Mouse (Mus musculus) hindbrain, embryonic 14.5 days (tissue): ENCODE results near the gene B4galt2. TPM values are rescaled to one million over a fixed set of nuclear protein-coding genes. Genes with fewer than 3 reads are reported as not detected.

ENCODE experiments used
- ATAC-seq: fragments of 200-750 bp; cut with Nextera tagmentation; 2 replicates; pipeline ENCODE4 v1.8.0; 2017; ENCODE audit warnings: moderate number of reproducible peaks, mild to moderate bottlenecking, moderate TSS enrichment, moderate library complexity; ENCODE audit not compliant: low FRiP score
- DNase-seq: peaks from one replicate; pipeline ENCODE4 v3.0.0-alpha.2; 2015; ENCODE audit warnings: low spot score
- H3K27ac ChIP-seq: fragments of 300-500 bp; sonication (generic); 2 replicates; pipeline ENCODE4 v1.5.1; 2014; ENCODE audit warnings: mild to moderate bottlenecking, moderate library complexity
- H3K27me3 ChIP-seq: fragments of 300-500 bp; sonication (generic); 2 replicates; pipeline ENCODE4 v1.6.1; 2014; ENCODE audit warnings: mild to moderate bottlenecking, low read length, mixed read lengths; ENCODE audit not compliant: control insufficient read depth, insufficient read depth
- H3K36me3 ChIP-seq: fragments of 300-500 bp; sonication (generic); replicated peaks from 2 replicates; pipeline ENCODE4 v1.6.1; 2014; ENCODE audit not compliant: control insufficient read depth, insufficient read depth
- H3K4me1 ChIP-seq: fragments of 300-500 bp; sonication (generic); replicated peaks from 2 replicates; pipeline ENCODE4 v1.6.1; 2014; ENCODE audit warnings: antibody characterized with exemption, low read length, mixed read lengths; ENCODE audit not compliant: control insufficient read depth, insufficient read depth
- H3K4me2 ChIP-seq: fragments of 300-500 bp; sonication (generic); replicated peaks from 2 replicates; pipeline ENCODE4 v1.6.1; 2014; ENCODE audit warnings: mild to moderate bottlenecking, moderate library complexity
- H3K4me3 ChIP-seq: fragments of 300-500 bp; sonication (generic); replicated peaks from 2 replicates; pipeline ENCODE4 v1.5.1; 2014; ENCODE audit warnings: mild to moderate bottlenecking, low read length
- H3K9ac ChIP-seq: fragments of 300-500 bp; sonication (generic); 2 replicates; pipeline ENCODE4 v1.6.1; 2014
- H3K9me3 ChIP-seq: fragments of 300-500 bp; sonication (generic); 2 replicates; pipeline ENCODE4 v1.6.1; 2016; ENCODE audit warnings: low read length; ENCODE audit not compliant: control insufficient read depth
- WGBS: fragments of 180-500 bp; shearing (Covaris S2); extraction: QIAGEN DNeasy Blood & Tissue Kit; methylation state at CpG from one replicate; pipeline ENCODE4 v1.1.7; 2014; 5-methylcytosine and 5-hydroxymethylcytosine counted together
- polyA plus RNA-seq: library from polyadenylated mRNA; unstranded; fragments of >200 nt; fragmentation: Nextera tagmentation; extraction: Ambion mirVana; gene quantifications from 2 replicates; pipeline ENCODE4 v1.2.1, GENCODE M21; 2014

B4galt2 gene
- polyA plus RNA-seq, 1 experiment from 2014 or later: 78.0 TPM

- H3K36me3 ChIP-seq: no peaks in the 10 kb centered on the region
- peak; percentile 63; the same call in 1 of the 2 replicates for ATAC-seq
- H3K27me3 ChIP-seq: no peaks in the 10 kb centered on the region
- peaks cover 13% of the 10 kb centered on the region; the same call in 1 of the 2 replicates for H3K4me1 ChIP-seq
- H3K27ac ChIP-seq: peak overlapping the region; percentile 40; the same call in 1 of the 2 replicates
- H3K9me3 ChIP-seq: no peaks in the 10 kb centered on the region
- H3K4me2 ChIP-seq: no peak overlapping the region
- WGBS: 15% methylated on average over 5 of the region's 5 CpGs
- no peak overlapping the region for H3K4me3 ChIP-seq
- no peak for DNase-seq
- H3K9ac ChIP-seq: no peak overlapping the region
Observed at GRCm38 (mm10) chr4:117849506-117849905, 33.8 kb downstream of the B4galt2 start.

GRCm38 (mm10) chr4:117849063-117849462 lies 34.2 kb downstream of the B4galt2 start:
- H3K9ac ChIP-seq: no peak overlapping the region
- peak overlapping the region; percentile 40; the same call in 1 of the 2 replicates for H3K27ac ChIP-seq
- H3K36me3 ChIP-seq: no peaks in the 10 kb centered on the region
- H3K9me3 ChIP-seq: no peaks in the 10 kb centered on the region
- WGBS: 49% methylated on average over 17 of the region's 17 CpGs
- no peak overlapping the region for H3K4me2 ChIP-seq
- H3K27me3 ChIP-seq: no peaks in the 10 kb centered on the region
- no peak for DNase-seq
- H3K4me3 ChIP-seq: no peak overlapping the region
- ATAC-seq: peak; percentile 25; the same call in 1 of the 2 replicates
- H3K4me1 ChIP-seq: peaks cover 13% of the 10 kb centered on the region; the same call in 1 of the 2 replicates

- WGBS: 36% methylated on average over 2 of the region's 2 CpGs
- H3K4me3 ChIP-seq: no peak overlapping the region
- H3K9ac ChIP-seq: no peak overlapping the region
- H3K36me3 ChIP-seq: no peaks in the 10 kb centered on the region
- H3K27ac ChIP-seq: no peak overlapping the region
- no peak overlapping the region for H3K4me2 ChIP-seq
- no peak for DNase-seq
- no peak for ATAC-seq
- no peaks in the 10 kb centered on the region for H3K27me3 ChIP-seq
- H3K4me1 ChIP-seq: peaks cover 13% of the 10 kb centered on the region; the same call in 1 of the 2 replicates
- H3K9me3 ChIP-seq: no peaks in the 10 kb centered on the region
Observed at GRCm38 (mm10) chr4:117847011-117847410, 36.3 kb downstream of the B4galt2 start.

DNA sequence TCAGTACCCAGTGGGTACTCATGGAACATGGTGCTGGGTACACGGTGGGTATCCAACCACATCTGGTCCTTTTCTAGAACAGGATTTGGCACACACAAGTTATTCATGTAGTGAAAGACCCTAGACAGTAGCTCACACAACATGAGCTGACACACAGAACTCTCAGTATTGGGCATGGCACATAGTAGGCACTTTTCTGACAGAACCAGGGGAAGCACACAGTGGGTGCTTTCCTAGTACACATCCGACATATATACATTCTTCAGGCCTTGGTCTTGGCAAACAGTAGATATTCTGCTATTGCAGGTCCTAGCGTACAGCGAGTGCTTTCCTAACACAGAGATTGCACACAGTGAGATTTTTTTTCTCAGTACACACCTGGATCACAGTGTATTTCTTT lies 37.0 kb downstream of the B4galt2 start:
- Histone ChIP-seq H3K27me3 (no peaks in the 10 kb centered on the region), H3K36me3 (no peaks in the 10 kb centered on the region), H3K27ac (no peak overlapping the region), H3K9ac (no peak overlapping the region), H3K4me1 (peaks cover 13% of the 10 kb centered on the region; the same call in 1 of the 2 replicates), H3K4me3 (no peak overlapping the region), H3K9me3 (no peaks in the 10 kb centered on the region), H3K4me2 (no peak overlapping the region)
- WGBS: 99% methylated on average over 4 of the region's 4 CpGs
- ATAC-seq: no peak
- no peak for DNase-seq

GRCm38 (mm10) chr4:117845316-117845715 lies 38.0 kb downstream of the B4galt2 start:
- Histone ChIP-seq H3K4me3 (no peak overlapping the region), H3K4me1 (peaks cover 13% of the 10 kb centered on the region; the same call in 1 of the 2 replicates), H3K36me3 (no peaks in the 10 kb centered on the region), H3K9ac (no peak overlapping the region), H3K27ac (no peak overlapping the region), H3K4me2 (no peak overlapping the region), H3K27me3 (no peaks in the 10 kb centered on the region), H3K9me3 (no peaks in the 10 kb centered on the region)
- no peak for DNase-seq
- ATAC-seq: no peak
- 44% methylated on average over 11 of the region's 11 CpGs for WGBS

DNA sequence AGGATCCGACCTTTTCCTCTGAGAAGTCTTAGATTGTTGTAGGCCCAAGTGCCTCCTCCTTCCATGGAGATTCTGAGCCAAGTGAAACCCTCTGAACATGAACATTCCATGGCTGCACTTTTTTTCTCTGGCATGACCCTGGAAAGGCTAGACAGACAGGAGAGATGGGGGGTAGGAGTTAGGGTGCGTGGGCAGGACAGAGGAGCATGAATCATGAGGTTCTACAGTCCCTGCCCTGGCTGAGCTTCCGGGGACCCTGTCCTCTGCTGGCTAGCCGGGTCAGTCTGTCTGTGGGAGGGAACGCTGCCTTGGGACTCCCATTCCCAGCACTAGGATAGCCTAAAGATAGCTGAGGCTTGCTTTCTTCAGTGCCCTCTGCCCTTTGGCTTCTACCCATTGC lies 38.8 kb downstream of the B4galt2 start:
- H3K4me1 ChIP-seq: peaks cover 6% of the 10 kb centered on the region; the same call in 1 of the 2 replicates
- ATAC-seq: no peak
- WGBS: 91% methylated on average over 5 of the region's 5 CpGs
- H3K36me3 ChIP-seq: no peaks in the 10 kb centered on the region
- H3K4me2 ChIP-seq: no peak overlapping the region
- H3K27me3 ChIP-seq: no peaks in the 10 kb centered on the region
- H3K27ac ChIP-seq: no peak overlapping the region
- DNase-seq: no peak
- H3K4me3 ChIP-seq: no peak overlapping the region
- no peaks in the 10 kb centered on the region for H3K9me3 ChIP-seq
- no peak overlapping the region for H3K9ac ChIP-seq

GRCm38 (mm10) chr4:117843101-117843500 lies 40.2 kb downstream of the B4galt2 start:
- Histone ChIP-seq H3K4me2 (no peak overlapping the region), H3K27me3 (no peaks in the 10 kb centered on the region), H3K36me3 (no peaks in the 10 kb centered on the region), H3K4me1 (no peaks in the 10 kb centered on the region), H3K4me3 (no peak overlapping the region), H3K27ac (no peak overlapping the region), H3K9ac (no peak overlapping the region), H3K9me3 (no peaks in the 10 kb centered on the region)
- 92% methylated on average over 5 of the region's 5 CpGs for WGBS
- DNase-seq (no peak), ATAC-seq (no peak)

DNA sequence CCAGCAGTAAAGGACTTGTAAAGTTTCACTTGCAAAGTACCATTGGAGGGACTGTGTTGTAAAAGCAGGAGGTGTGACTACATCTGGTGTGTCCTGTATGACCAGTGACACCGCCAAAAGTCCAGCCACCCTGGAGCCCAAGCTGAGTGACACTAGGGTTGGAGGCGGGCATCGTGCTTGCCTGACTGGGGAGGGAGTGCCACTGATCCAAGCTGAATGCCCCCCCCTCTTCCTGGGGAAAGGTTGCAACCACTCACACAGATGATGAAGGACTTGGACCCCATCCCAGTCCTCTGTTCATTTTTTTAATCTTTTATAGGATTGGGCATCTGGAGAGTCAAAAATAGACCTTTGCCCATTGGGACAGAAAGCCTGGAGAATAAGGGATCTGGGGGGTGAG lies 41.7 kb downstream of the B4galt2 start:
- no peak overlapping the region for H3K9ac ChIP-seq
- 0 out of 2 replicates have a peak, but pooled peaks cover 4% of the 10 kb centered on the region for H3K4me1 ChIP-seq
- H3K9me3 ChIP-seq: no peaks in the 10 kb centered on the region
- H3K27ac ChIP-seq: no peak overlapping the region
- H3K4me3 ChIP-seq: no peak overlapping the region
- WGBS: 84% methylated on average over 3 of the region's 3 CpGs
- H3K4me2 ChIP-seq: no peak overlapping the region
- H3K36me3 ChIP-seq: no peaks in the 10 kb centered on the region
- H3K27me3 ChIP-seq: no peaks in the 10 kb centered on the region
- DNase-seq (no peak), ATAC-seq (no peak)

GRCm38 (mm10) chr4:117840821-117841220 lies 42.5 kb downstream of the B4galt2 start:
- H3K4me2 ChIP-seq: no peak overlapping the region
- no peak overlapping the region for H3K27ac ChIP-seq
- H3K27me3 ChIP-seq: no peaks in the 10 kb centered on the region
- H3K36me3 ChIP-seq: no peaks in the 10 kb centered on the region
- DNase-seq (no peak), ATAC-seq (no peak)
- H3K4me1 ChIP-seq: 0 out of 2 replicates have a peak, but pooled peaks cover 4% of the 10 kb centered on the region
- H3K9ac ChIP-seq: no peak overlapping the region
- WGBS: 92% methylated on average over 5 of the region's 5 CpGs
- H3K4me3 ChIP-seq: no peak overlapping the region
- H3K9me3 ChIP-seq: no peaks in the 10 kb centered on the region

- Histone ChIP-seq H3K27me3 (no peaks in the 10 kb centered on the region), H3K4me3 (no peak overlapping the region), H3K4me2 (no peak overlapping the region), H3K36me3 (no peaks in the 10 kb centered on the region), H3K9ac (no peak overlapping the region), H3K4me1 (peaks cover 9% of the 10 kb centered on the region; the same call in 1 of the 2 replicates), H3K9me3 (no peaks in the 10 kb centered on the region), H3K27ac (no peak overlapping the region)
- 79% methylated on average over 6 of the region's 6 CpGs for whole genome bisulfite sequencing
- no peak for DNase-seq
- ATAC-seq: no peak
Observed at GRCm38 (mm10) chr4:117839366-117839765, 43.9 kb downstream of the B4galt2 start.
